Mouse (Mus musculus) cerebellum, adult 11 months (tissue): ENCODE data around the gene Vmn2r74.

Experiments
- DNase-seq: peaks from one replicate; pipeline ENCODE4 v3.0.0; 2022

Gene Vmn2r74

DNA sequence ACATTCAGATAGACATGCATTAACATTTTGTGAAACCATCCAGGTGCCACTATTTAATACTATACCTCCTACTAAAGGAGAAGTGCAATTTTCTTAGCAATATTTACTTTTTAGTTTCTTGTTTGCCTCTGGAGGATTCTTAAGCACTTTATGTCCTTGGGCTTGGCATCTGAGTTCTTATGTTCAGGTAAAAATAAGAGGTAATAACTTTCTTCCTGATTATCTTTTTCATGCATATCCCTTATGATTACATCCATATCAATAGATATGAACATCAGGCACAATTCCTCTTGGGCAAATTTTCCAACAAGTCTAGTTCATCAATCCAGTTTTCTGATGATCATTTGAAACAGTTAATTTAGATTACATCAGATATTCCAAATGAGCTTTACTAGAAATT, at the start of gene Vmn2r74:
Gene Vmn2r74 (minus strand): TSS at position 101 of the 400 bp plus-strand sequence.
- DNase-seq, result no peak

DNA sequence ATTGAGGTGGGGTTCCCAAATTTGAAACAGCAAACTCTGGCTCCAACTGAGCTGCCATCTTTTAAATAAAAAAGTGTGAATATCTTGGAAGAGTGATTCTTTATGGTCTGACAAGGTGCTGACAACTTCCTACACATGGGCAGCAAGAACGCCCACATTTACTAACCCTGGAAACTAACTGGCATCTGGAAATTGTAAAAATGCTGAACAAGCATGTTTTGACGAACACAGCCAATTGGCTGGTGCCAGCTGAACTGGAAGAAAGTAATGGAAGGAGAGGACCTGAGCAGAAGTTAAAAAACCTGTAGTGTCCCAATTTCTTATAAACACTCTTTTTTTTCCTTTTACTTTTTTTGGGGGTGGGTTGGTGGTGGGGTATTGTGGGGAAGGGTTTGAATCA, 46.1 kb upstream of the Vmn2r74 start:
- no peak for DNase-seq
